Mouse (Mus musculus) heart, embryonic 11.5 days (tissue): ENCODE data around the gene Commd6. TPM values are rescaled to one million over a fixed set of nuclear protein-coding genes. Genes with fewer than 3 reads are reported as not detected.
A peak's percentile ranks its signal among the peaks of the same experiment; 100 is the strongest.

Experiments used
- ATAC-seq: fragments of 200-750 bp; cut with Nextera tagmentation; replicated peaks from 2 replicates; pipeline ENCODE4 v1.8.0; 2017; ENCODE audit warnings: moderate library complexity; ENCODE audit not compliant: insufficient number of reproducible peaks, low FRiP score, low TSS enrichment
- H3K27ac ChIP-seq: fragments of 300-500 bp; sonication (generic); 2 replicates; pipeline ENCODE4 v1.5.1; 2014; ENCODE audit warnings: mild to moderate bottlenecking, low read depth, low read length
- H3K27me3 ChIP-seq: fragments of 300-500 bp; sonication (generic); 2 replicates; pipeline ENCODE4 v1.6.1; 2014; ENCODE audit warnings: mild to moderate bottlenecking, low read length, mixed read lengths; ENCODE audit not compliant: control insufficient read depth, insufficient read depth
- H3K36me3 ChIP-seq: fragments of 300-500 bp; sonication (generic); 2 replicates; pipeline ENCODE4 v1.6.1; 2014; ENCODE audit warnings: mild to moderate bottlenecking, low read length, moderate library complexity, mixed read lengths; ENCODE audit not compliant: control insufficient read depth, insufficient read depth
- H3K4me1 ChIP-seq: fragments of 300-500 bp; sonication (generic); 2 replicates; pipeline ENCODE4 v1.6.1; 2014; ENCODE audit warnings: low read length; ENCODE audit not compliant: control insufficient read depth, insufficient read depth
- H3K4me2 ChIP-seq: fragments of 300-500 bp; sonication (generic); 2 replicates; pipeline ENCODE4 v1.6.1; 2014; ENCODE audit warnings: mild to moderate bottlenecking, moderate library complexity
- H3K4me3 ChIP-seq: fragments of 300-500 bp; sonication (generic); 2 replicates; pipeline ENCODE4 v1.5.1; 2014; ENCODE audit warnings: low read depth, low read length
- H3K9ac ChIP-seq: fragments of 300-500 bp; sonication (generic); 2 replicates; pipeline ENCODE4 v1.6.1; 2014; ENCODE audit warnings: mild to moderate bottlenecking, low read depth, low read length, moderate library complexity
- H3K9me3 ChIP-seq: fragments of 300-500 bp; sonication (generic); replicated peaks from 2 replicates; pipeline ENCODE4 v1.6.1; 2016; ENCODE audit warnings: low read length; ENCODE audit not compliant: control insufficient read depth
- WGBS: fragments of 180-500 bp; shearing (Covaris S2); extraction: QIAGEN DNeasy Blood & Tissue Kit; methylation state at CpG from one replicate; pipeline ENCODE4 v1.1.7; 2014; ENCODE audit not compliant: insufficient replicate concordance; 5-methylcytosine and 5-hydroxymethylcytosine counted together
- polyA plus RNA-seq: library from polyadenylated mRNA; unstranded; fragments of >200 nt; fragmentation: Nextera tagmentation; extraction: Ambion mirVana; gene quantifications from 2 replicates; pipeline ENCODE4 v1.2.1, GENCODE M21; 2014

Gene Commd6
- polyA plus RNA-seq = 81.7 and 91.3 TPM in 2 replicates

- Histone ChIP-seq H3K9me3 (no peaks in the 10 kb centered on the region), H3K4me1 (no peaks in the 10 kb centered on the region)
- under 1% methylated on average over 38 of the region's 39 CpGs for WGBS
Observed at GRCm38 (mm10) chr14:101640153-101640843, at the start of gene Commd6. Commd6 (minus strand) TSS chr14:101640686.

GRCm38 (mm10) chr14:101688406-101688805 is 47.9 kb upstream of the Commd6 start:
- Histone ChIP-seq H3K4me2 (no peak overlapping the region), H3K9ac (no peak overlapping the region), H3K4me1 (no peaks in the 10 kb centered on the region), H3K27ac (no peak overlapping the region), H3K4me3 (no peak overlapping the region), H3K36me3 (no peaks in the 10 kb centered on the region), H3K9me3 (no peaks in the 10 kb centered on the region), H3K27me3 (no peaks in the 10 kb centered on the region)
- 87% methylated on average over 2 of the region's 2 CpGs for WGBS
- no peak for ATAC-seq

More at GRCm38 (mm10) chr14:101640153-101640843, at the start of gene Commd6:
- Histone ChIP-seq H3K27me3 (no peaks in the 10 kb centered on the region), H3K4me2 (peak within 1 kb of the TSS; percentile 66), H3K9ac (peak within 1 kb of the TSS; percentile 82), H3K36me3 (no peaks in the 10 kb centered on the region), H3K27ac (peak within 1 kb of the TSS; percentile 64), H3K4me3 (peak within 1 kb of the TSS; percentile 76)
- ATAC-seq = peak; percentile 95

- Histone ChIP-seq H3K4me2 (no peak overlapping the region), H3K4me3 (no peak overlapping the region), H3K27me3 (no peaks in the 10 kb centered on the region), H3K9ac (no peak overlapping the region), H3K27ac (no peak overlapping the region), H3K4me1 (no peaks in the 10 kb centered on the region), H3K9me3 (no peaks in the 10 kb centered on the region), H3K36me3 (no peaks in the 10 kb centered on the region)
- 89% methylated on average over 6 of the region's 6 CpGs for WGBS
- ATAC-seq = no peak
Observed at GRCm38 (mm10) chr14:101687696-101688095, 47.2 kb upstream of the Commd6 start.

GRCm38 (mm10) chr14:101672226-101672625 is 31.7 kb upstream of the Commd6 start:
- Histone ChIP-seq H3K9me3 (no peaks in the 10 kb centered on the region), H3K4me2 (no peak overlapping the region), H3K4me3 (no peak overlapping the region), H3K4me1 (no peaks in the 10 kb centered on the region), H3K27ac (no peak overlapping the region), H3K27me3 (no peaks in the 10 kb centered on the region), H3K9ac (no peak overlapping the region), H3K36me3 (peaks cover 7% of the 10 kb centered on the region)
- no peak for ATAC-seq
- WGBS = 75% methylated on average over 1 of the region's 1 CpGs

- Histone ChIP-seq H3K27me3 (no peaks in the 10 kb centered on the region), H3K9ac (no peak overlapping the region), H3K4me1 (no peaks in the 10 kb centered on the region), H3K36me3 (peaks cover 5% of the 10 kb centered on the region; the same call in 1 of the 2 replicates), H3K27ac (no peak overlapping the region), H3K4me2 (no peak overlapping the region), H3K4me3 (no peak overlapping the region), H3K9me3 (no peaks in the 10 kb centered on the region)
- WGBS = 89% methylated on average over 7 of the region's 7 CpGs
- ATAC-seq = no peak
Observed at GRCm38 (mm10) chr14:101668626-101669025, 28.1 kb upstream of the Commd6 start.

- Histone ChIP-seq H3K4me3 (no peak overlapping the region), H3K9me3 (no peaks in the 10 kb centered on the region), H3K9ac (no peak overlapping the region), H3K27ac (no peak overlapping the region), H3K4me1 (no peaks in the 10 kb centered on the region), H3K4me2 (no peak overlapping the region), H3K27me3 (no peaks in the 10 kb centered on the region), H3K36me3 (peaks cover 5% of the 10 kb centered on the region; the same call in 1 of the 2 replicates)
- WGBS = 81% methylated on average over 5 of the region's 5 CpGs
- ATAC-seq = no peak
Observed at GRCm38 (mm10) chr14:101666536-101666935, 26.1 kb upstream of the Commd6 start.

GRCm38 (mm10) chr14:101666056-101666455 is 25.6 kb upstream of the Commd6 start:
- Histone ChIP-seq H3K27me3 (no peaks in the 10 kb centered on the region), H3K9ac (no peak overlapping the region), H3K4me1 (no peaks in the 10 kb centered on the region), H3K27ac (no peak overlapping the region), H3K9me3 (no peaks in the 10 kb centered on the region), H3K4me2 (no peak overlapping the region), H3K4me3 (no peak overlapping the region), H3K36me3 (peaks cover 5% of the 10 kb centered on the region; the same call in 1 of the 2 replicates)
- 88% methylated on average over 7 of the region's 7 CpGs for WGBS
- no peak for ATAC-seq

GRCm38 (mm10) chr14:101664274-101664673 is 23.8 kb upstream of the Commd6 start:
- H3K9me3 ChIP-seq = no peaks in the 10 kb centered on the region
- no peaks in the 10 kb centered on the region for H3K4me1 ChIP-seq
- no peak overlapping the region for H3K4me2 ChIP-seq
- no peak for ATAC-seq
- H3K9ac ChIP-seq = no peak overlapping the region
- peaks cover 3% of the 10 kb centered on the region; the same call in 1 of the 2 replicates for H3K36me3 ChIP-seq
- H3K27me3 ChIP-seq = no peaks in the 10 kb centered on the region
- H3K27ac ChIP-seq = no peak overlapping the region
- H3K4me3 ChIP-seq = no peak overlapping the region
- 74% methylated on average over 3 of the region's 3 CpGs for WGBS
